Comparison of ENCODE assay signal across 9 mouse cellular contexts in genomic region chr7:34131118-34131517, GRCm38 (mm10). TPM values are rescaled to one million over a fixed set of nuclear protein-coding genes. Genes with fewer than 3 reads are reported as not detected.
A peak's percentile ranks its signal among the peaks of the same experiment; 100 is the strongest.
DNase-seq lines count a peak whose midpoint lies in the region; ATAC-seq and TF ChIP-seq lines count a peak whose summit lies in the region.
"Had no signal": no experiment of that assay in that cellular context is flagged by ENCODE, and none has a peak within 500 bp of the region (broad histone marks: within the 10 kb centered on the region; RNA-seq: fewer than 3 reads in every experiment).

No protein-coding gene starts in this region.

- H3K4me3 ChIP-seq in heart, embryonic 10.5 days, result peak overlapping the region; percentile 85
- no peak overlapping the region for H3K4me3 ChIP-seq in forebrain, postnatal 0 days (ENCODE audit: low read depth, low read length)
- H3K4me3 ChIP-seq in midbrain, embryonic 12.5 days, result no peak overlapping the region; the same call in 1 of the 2 replicates

- 61% methylated on average over 3 of the region's 3 CpGs for whole genome bisulfite sequencing in heart, embryonic 10.5 days
- 80% methylated on average over 3 of the region's 3 CpGs for WGBS in forebrain, postnatal 0 days
- WGBS in midbrain, embryonic 12.5 days, result 78% methylated on average over 3 of the region's 3 CpGs

- CTCF ChIA-PET in Patski (lab: Charles Lee), result interaction anchor here (1.4 to 1.6 kb wide), 2 partner anchors 10 to 13 kb away, joined by 5 read pairs; no protein-coding TSS in a partner anchor

- in situ Hi-C loops in Patski (cut with MboI; ENCODE audit: low pct_unique_long_range_greater_than_20kb), result no loop called here

- no peak for DNase-seq in heart, embryonic 10.5 days (ENCODE audit: low spot score)
- DNase-seq in heart, postnatal 14 days, result no peak
- peak; percentile 65 for DNase-seq in Patski (ENCODE audit: low read depth, low spot score)
- DNase-seq in forebrain, postnatal 0 days, result no peak
- DNase-seq in spleen, adult 18-20 months, result no peak
- DNase-seq in layer of hippocampus, adult 18-20 months (ENCODE audit: low spot score in 2 of 2), result no peak
- no peak for DNase-seq in left cerebral cortex, postnatal 10 days (ENCODE audit: extremely low spot score in 1 of 2, low spot score in 2 of 2)

- H3K27ac ChIP-seq in heart, embryonic 10.5 days, result no peak overlapping the region
- H3K27ac ChIP-seq in forebrain, postnatal 0 days (ENCODE audit: low read depth, low read length), result no peak overlapping the region
- no peak overlapping the region for H3K27ac ChIP-seq in midbrain, embryonic 12.5 days (replicated peaks)

- H3K4me1 ChIP-seq in heart, embryonic 10.5 days, result peaks cover 24% of the 10 kb centered on the region
- H3K4me1 ChIP-seq in forebrain, postnatal 0 days (ENCODE audit: insufficient read depth), result peaks cover 13% of the 10 kb centered on the region
- peaks cover 12% of the 10 kb centered on the region for H3K4me1 ChIP-seq in midbrain, embryonic 12.5 days

- no peak for TF ChIP-seq CTCF in Patski (IDR thresholded peaks at IDR 0.05)
- no peak for TF ChIP-seq CTCF in forebrain, postnatal 0 days (IDR thresholded peaks at IDR 0.05; ENCODE audit: low read depth)

- no peak overlapping the region for H3K9ac ChIP-seq in forebrain, postnatal 0 days
- H3K9ac ChIP-seq in midbrain, embryonic 12.5 days (replicated peaks), result 0 out of 2 replicates have a peak overlapping the region, but pooled peaks have one; percentile 4

- H3K27me3 ChIP-seq in heart, embryonic 10.5 days (ENCODE audit: insufficient read depth, poor library complexity, severe bottlenecking), result no peaks in the 10 kb centered on the region
- no peaks in the 10 kb centered on the region for H3K27me3 ChIP-seq in Patski
- no peaks in the 10 kb centered on the region for H3K27me3 ChIP-seq in forebrain, postnatal 0 days (ENCODE audit: insufficient read depth, low read length)
- H3K27me3 ChIP-seq in midbrain, embryonic 12.5 days, result no peaks in the 10 kb centered on the region

- POLR2A ChIA-PET in Patski (lab: Charles Lee), result interaction anchor here (0.6 kb wide), 1 partner anchor 15 kb away, joined by 6 read pairs; no protein-coding TSS in a partner anchor

- peak; percentile 76 for ATAC-seq in Patski
- ATAC-seq in forebrain, postnatal 0 days, result no peak
- ATAC-seq in midbrain, embryonic 12.5 days (ENCODE audit: low FRiP score, low read depth), result no peak

- peaks cover 20% of the 10 kb centered on the region for H3K36me3 ChIP-seq in heart, embryonic 10.5 days
- H3K36me3 ChIP-seq in forebrain, postnatal 0 days (ENCODE audit: insufficient read depth), result no peaks in the 10 kb centered on the region
- peaks cover 10% of the 10 kb centered on the region; the same call in 1 of the 2 replicates for H3K36me3 ChIP-seq in midbrain, embryonic 12.5 days

- no peaks in the 10 kb centered on the region for H3K9me3 ChIP-seq in heart, embryonic 10.5 days
- no peaks in the 10 kb centered on the region for H3K9me3 ChIP-seq in forebrain, postnatal 0 days (ENCODE audit: low read length)
- H3K9me3 ChIP-seq in midbrain, embryonic 12.5 days, result no peaks in the 10 kb centered on the region

- intact Hi-C loops in heart, postnatal 14 days (cut with DNase I), result no loop called here
- intact Hi-C loops in left cerebral cortex, postnatal 10 days (cut with DNase I), result no loop called here

- 0 out of 2 replicates have a peak overlapping the region, but pooled peaks have one; percentile 64 for H3K4me2 ChIP-seq in forebrain, postnatal 0 days (ENCODE audit: low read depth)
- peak overlapping the region; percentile 65; the same call in 1 of the 2 replicates for H3K4me2 ChIP-seq in midbrain, embryonic 12.5 days (replicated peaks)

RNA-seq across cellular contexts. Expression of gene Wtip, which starts 1.9 kb away (rescaled TPM):
- 4.7 and 6.6 TPM in 2 replicates for polyA plus RNA-seq in heart, embryonic 10.5 days (2016; fragmentation: Nextera tagmentation; extraction: Ambion mirVana)
- 10 to 100 TPM; 14.0 to 15.7 TPM for total RNA-seq in heart, postnatal 14 days (2021)
- polyA plus RNA-seq in Patski (2021), result 51.1 TPM
- 36.8 and 42.1 TPM in 2 replicates for total RNA-seq in forebrain, postnatal 0 days (2014; rRNA removed)
- 2.6 and 3.4 TPM in 2 replicates for polyA plus RNA-seq in forebrain, postnatal 0 days (2015; fragmentation: Nextera tagmentation; extraction: Ambion mirVana)
- 3.0 and 3.8 TPM in 2 replicates for polyA plus RNA-seq in midbrain, embryonic 12.5 days (2016; fragmentation: Nextera tagmentation; extraction: Ambion mirVana)
- 10 to 100 TPM in 1 of 2 experiments, 1 to 10 TPM in 1; 9.5 to 11.6 TPM for total RNA-seq in layer of hippocampus, adult 18-20 months (2021)
- total RNA-seq in left cerebral cortex, postnatal 10 days (2021), result 10 to 100 TPM; 18.5 to 21.5 TPM

RNA-seq across cellular contexts. Expression of gene Scgb1b30, which starts 35.9 kb away (rescaled TPM):
- polyA plus RNA-seq in heart, embryonic 10.5 days (2016; fragmentation: Nextera tagmentation; extraction: Ambion mirVana), result not detected in 2 replicates
- not detected for total RNA-seq in heart, postnatal 14 days (2021)
- not detected for polyA plus RNA-seq in Patski (2021)
- not detected in 2 replicates for total RNA-seq in forebrain, postnatal 0 days (2014; rRNA removed)
- polyA plus RNA-seq in forebrain, postnatal 0 days (2015; fragmentation: Nextera tagmentation; extraction: Ambion mirVana), result not detected in 2 replicates
- polyA plus RNA-seq in midbrain, embryonic 12.5 days (2016; fragmentation: Nextera tagmentation; extraction: Ambion mirVana), result not detected in 2 replicates
- total RNA-seq in layer of hippocampus, adult 18-20 months (2021), result not detected
- not detected for total RNA-seq in left cerebral cortex, postnatal 10 days (2021)
- total RNA-seq: layer of hippocampus, postnatal 10 days had no signal

RNA-seq across cellular contexts. Expression of gene Uba2, which starts 38.3 kb away (rescaled TPM):
- polyA plus RNA-seq in heart, embryonic 10.5 days (2016; fragmentation: Nextera tagmentation; extraction: Ambion mirVana), result 154 and 197 TPM in 2 replicates
- 10 to 100 TPM; 34.6 to 38.9 TPM for total RNA-seq in heart, postnatal 14 days (2021)
- 118 TPM for polyA plus RNA-seq in Patski (2021)
- total RNA-seq in forebrain, postnatal 0 days (2014; rRNA removed), result 179 and 196 TPM in 2 replicates
- 109 and 123 TPM in 2 replicates for polyA plus RNA-seq in forebrain, postnatal 0 days (2015; fragmentation: Nextera tagmentation; extraction: Ambion mirVana)
- 247 TPM in 2 replicates for polyA plus RNA-seq in midbrain, embryonic 12.5 days (2016; fragmentation: Nextera tagmentation; extraction: Ambion mirVana)
- 10 to 100 TPM; 87.2 TPM for total RNA-seq in layer of hippocampus, adult 18-20 months (2021)
- total RNA-seq in left cerebral cortex, postnatal 10 days (2021), result 10 to 100 TPM; 77.3 to 80.7 TPM
